Mouse (Mus musculus) lung, postnatal 25 days (tissue): ENCODE measurements around the gene Mbd6.

Source experiments
- DNase-seq: peaks from one replicate; pipeline ENCODE4 v3.0.0; 2022; ENCODE audit warnings: low spot score

Mbd6 gene

GRCm38 (mm10) chr10:127287936-127288293 lies 903 bp downstream of the Mbd6 start:
- peak; percentile 24 for DNase-seq

GRCm38 (mm10) chr10:127287271-127287935 lies 1.4 kb downstream of the Mbd6 start:
- no peak for DNase-seq

GRCm38 (mm10) chr10:127286730-127287129 lies 2.1 kb downstream of the Mbd6 start:
- no peak for DNase-seq

- DNase-seq = no peak
Observed at GRCm38 (mm10) chr10:127286194-127286593, 2.6 kb downstream of the Mbd6 start.

- DNase-seq = no peak
Observed at GRCm38 (mm10) chr10:127285644-127286043, 3.2 kb downstream of the Mbd6 start.

- DNase-seq = no peak
Observed at GRCm38 (mm10) chr10:127284724-127285500, 3.9 kb downstream of the Mbd6 start.

- no peak for DNase-seq
Observed at GRCm38 (mm10) chr10:127284105-127284622, 4.7 kb downstream of the Mbd6 start.

- DNase-seq = no peak
Observed at GRCm38 (mm10) chr10:127282620-127283215, 6.1 kb downstream of the Mbd6 start.

- DNase-seq = no peak
Observed at GRCm38 (mm10) chr10:127281316-127281715, 7.5 kb downstream of the Mbd6 start.

GRCm38 (mm10) chr10:127279730-127280129 lies 9.1 kb downstream of the Mbd6 start:
- no peak for DNase-seq

- peak; percentile 10 for DNase-seq
Observed at GRCm38 (mm10) chr10:127274261-127275022, 14.4 kb downstream of the Mbd6 start.

GRCm38 (mm10) chr10:127272371-127272770 lies 16.4 kb downstream of the Mbd6 start:
- DNase-seq = no peak

- DNase-seq = no peak
Observed at GRCm38 (mm10) chr10:127269884-127270283, 18.9 kb downstream of the Mbd6 start.

- no peak for DNase-seq
Observed at GRCm38 (mm10) chr10:127269036-127269435, 19.8 kb downstream of the Mbd6 start.

- DNase-seq = no peak
Observed at GRCm38 (mm10) chr10:127268401-127268800, 20.4 kb downstream of the Mbd6 start.

GRCm38 (mm10) chr10:127267318-127267717 lies 21.5 kb downstream of the Mbd6 start:
- DNase-seq = no peak

- DNase-seq = peak; percentile 98
Observed at GRCm38 (mm10) chr10:127266112-127267091, 22.4 kb downstream of the Mbd6 start, which contains the start of gene Dctn2. Gene Dctn2 (plus strand): TSS chr10:127266368.

GRCm38 (mm10) chr10:127265727-127266111 lies 23.1 kb downstream of the Mbd6 start:
- DNase-seq = peak; percentile 40

GRCm38 (mm10) chr10:127264971-127265370 lies 23.8 kb downstream of the Mbd6 start:
- DNase-seq = no peak

GRCm38 (mm10) chr10:127264336-127264735 lies 24.5 kb downstream of the Mbd6 start:
- DNase-seq = no peak

GRCm38 (mm10) chr10:127263631-127264030 lies 25.2 kb downstream of the Mbd6 start:
- DNase-seq = no peak
